Mouse (Mus musculus) heart, embryonic 11.5 days (tissue): Measurements from ENCODE around the gene Zfp772. TPM values are rescaled to one million over a fixed set of nuclear protein-coding genes. Genes with fewer than 3 reads are reported as not detected.
"Not testable (repeated sequence)": the region's sequence is repeated elsewhere in the genome, so short reads cannot be mapped to it uniquely, and the experiment has no call there.

ENCODE experiments used
- ATAC-seq: fragments of 200-750 bp; cut with Nextera tagmentation; replicated peaks from 2 replicates; pipeline ENCODE4 v1.8.0; 2017; ENCODE audit warnings: moderate library complexity; ENCODE audit not compliant: insufficient number of reproducible peaks, low FRiP score, low TSS enrichment
- H3K27ac ChIP-seq: fragments of 300-500 bp; sonication (generic); 2 replicates; pipeline ENCODE4 v1.5.1; 2014; ENCODE audit warnings: mild to moderate bottlenecking, low read depth, low read length
- H3K27me3 ChIP-seq: fragments of 300-500 bp; sonication (generic); 2 replicates; pipeline ENCODE4 v1.6.1; 2014; ENCODE audit warnings: mild to moderate bottlenecking, low read length, mixed read lengths; ENCODE audit not compliant: control insufficient read depth, insufficient read depth
- H3K36me3 ChIP-seq: fragments of 300-500 bp; sonication (generic); 2 replicates; pipeline ENCODE4 v1.6.1; 2014; ENCODE audit warnings: mild to moderate bottlenecking, low read length, moderate library complexity, mixed read lengths; ENCODE audit not compliant: control insufficient read depth, insufficient read depth
- H3K4me1 ChIP-seq: fragments of 300-500 bp; sonication (generic); 2 replicates; pipeline ENCODE4 v1.6.1; 2014; ENCODE audit warnings: low read length; ENCODE audit not compliant: control insufficient read depth, insufficient read depth
- H3K4me2 ChIP-seq: fragments of 300-500 bp; sonication (generic); 2 replicates; pipeline ENCODE4 v1.6.1; 2014; ENCODE audit warnings: mild to moderate bottlenecking, moderate library complexity
- H3K4me3 ChIP-seq: fragments of 300-500 bp; sonication (generic); 2 replicates; pipeline ENCODE4 v1.5.1; 2014; ENCODE audit warnings: low read depth, low read length
- H3K9ac ChIP-seq: fragments of 300-500 bp; sonication (generic); 2 replicates; pipeline ENCODE4 v1.6.1; 2014; ENCODE audit warnings: mild to moderate bottlenecking, low read depth, low read length, moderate library complexity
- H3K9me3 ChIP-seq: fragments of 300-500 bp; sonication (generic); replicated peaks from 2 replicates; pipeline ENCODE4 v1.6.1; 2016; ENCODE audit warnings: low read length; ENCODE audit not compliant: control insufficient read depth
- whole genome bisulfite sequencing: fragments of 180-500 bp; shearing (Covaris S2); extraction: QIAGEN DNeasy Blood & Tissue Kit; methylation state at CpG from one replicate; pipeline ENCODE4 v1.1.7; 2014; ENCODE audit not compliant: insufficient replicate concordance; 5-methylcytosine and 5-hydroxymethylcytosine counted together
- polyA plus RNA-seq: library from polyadenylated mRNA; unstranded; fragments of >200 nt; fragmentation: Nextera tagmentation; extraction: Ambion mirVana; gene quantifications from 2 replicates; pipeline ENCODE4 v1.2.1, GENCODE M21; 2014

The Zfp772 gene
- polyA plus RNA-seq: 4.6 TPM in 2 replicates

- peak within 1 kb of the TSS; percentile 45 for H3K4me3 ChIP-seq
- H3K27me3 ChIP-seq, ATAC-seq, H3K9me3 ChIP-seq, H3K27ac ChIP-seq, H3K4me1 ChIP-seq, H3K36me3 ChIP-seq: not testable (repeated sequence)
- H3K4me2 ChIP-seq: peak within 1 kb of the TSS; percentile 67
- H3K9ac ChIP-seq: peak within 1 kb of the TSS; percentile 58
- WGBS: 4% methylated on average over 23 of the region's 24 CpGs
Measured at GRCm38 (mm10) chr7:7209313-7210151, at the start of gene Zfp772. TSS of gene Zfp772 (minus strand) at chr7:7209998.

DNA sequence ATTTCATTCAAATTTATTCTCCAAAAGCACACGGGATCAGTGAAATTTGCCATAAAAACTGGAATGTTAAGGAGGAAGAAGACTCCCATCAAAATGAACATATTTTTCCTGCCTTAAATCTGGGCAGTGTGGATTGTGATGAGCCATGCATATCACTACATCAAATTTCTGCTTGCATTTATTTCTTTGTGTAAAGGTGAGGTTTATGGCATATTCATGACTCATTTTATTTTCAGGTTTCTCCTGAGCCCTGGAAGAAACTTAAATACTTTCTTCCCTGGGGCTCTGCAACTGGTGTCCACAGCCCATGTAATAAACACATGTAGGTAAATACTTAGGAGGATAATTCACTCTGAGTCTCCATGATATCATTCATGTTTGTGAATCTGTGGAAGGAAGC lies 37.4 kb upstream of the Zfp772 start, which contains the start of gene Vmn2r29:
Gene Vmn2r29 (minus strand): TSS at position 101 of the 400 bp plus-strand sequence.
- H3K9ac ChIP-seq, H3K27ac ChIP-seq, H3K4me1 ChIP-seq, H3K27me3 ChIP-seq, H3K4me2 ChIP-seq, ATAC-seq, H3K36me3 ChIP-seq, H3K4me3 ChIP-seq, H3K9me3 ChIP-seq: not testable (repeated sequence)
- no CpG with 5 or more reads among the region's 1 CpGs for WGBS

GRCm38 (mm10) chr7:7188191-7188942 lies 21.4 kb downstream of the Zfp772 start:
- H3K27ac ChIP-seq: no peak overlapping the region
- peak overlapping the region; percentile 60 for H3K4me2 ChIP-seq
- no peaks in the 10 kb centered on the region for H3K9me3 ChIP-seq
- peak overlapping the region; percentile 56 for H3K4me3 ChIP-seq
- no peaks in the 10 kb centered on the region for H3K4me1 ChIP-seq
- peak; percentile 86 for ATAC-seq
- H3K36me3 ChIP-seq: no peaks in the 10 kb centered on the region
- H3K27me3 ChIP-seq: no peaks in the 10 kb centered on the region
- 13% methylated on average over 18 of the region's 18 CpGs for WGBS
- H3K9ac ChIP-seq: no peak overlapping the region

DNA sequence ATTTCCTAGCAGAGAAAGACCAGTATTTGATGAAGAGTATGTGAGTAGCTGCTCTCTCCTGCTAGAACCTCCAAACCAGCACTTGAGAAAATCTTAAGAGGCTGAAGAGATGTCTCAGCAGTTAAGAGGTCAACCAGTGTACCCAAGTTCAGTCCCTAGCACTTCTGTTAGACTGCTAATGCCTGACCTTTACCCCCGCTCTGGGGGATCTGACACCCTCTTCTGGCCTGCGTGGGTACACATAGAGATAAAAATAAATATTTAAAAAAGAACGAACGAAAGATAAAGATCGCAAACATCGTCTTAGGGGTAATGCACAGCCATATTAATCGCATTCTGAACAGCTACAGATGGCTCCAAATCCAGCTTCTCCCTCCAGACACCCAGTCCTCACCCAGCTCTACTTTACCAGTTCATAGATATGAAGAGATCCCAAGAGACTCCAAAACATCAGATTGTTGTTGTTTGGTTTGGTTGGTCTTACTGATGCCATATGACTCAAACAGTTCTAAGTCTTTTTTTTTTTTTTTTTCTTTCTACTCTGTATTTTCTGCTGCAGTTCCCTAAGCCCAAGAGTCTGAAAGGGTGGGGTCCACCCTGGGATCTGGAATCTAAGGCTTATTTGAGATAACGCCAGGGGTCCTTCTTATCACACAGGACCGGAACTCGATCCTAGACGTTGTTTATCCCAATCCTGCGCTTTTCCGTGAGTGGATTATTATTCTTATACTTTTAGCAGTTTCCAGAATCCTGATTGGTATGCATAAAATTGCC lies 22.2 kb downstream of the Zfp772 start:
- Histone ChIP-seq H3K4me3 (peak overlapping the region; percentile 56), H3K27ac (no peak overlapping the region), H3K36me3 (no peaks in the 10 kb centered on the region), H3K9ac (no peak overlapping the region), H3K4me1 (no peaks in the 10 kb centered on the region), H3K9me3 (no peaks in the 10 kb centered on the region), H3K4me2 (peak overlapping the region; percentile 60), H3K27me3 (no peaks in the 10 kb centered on the region)
- 32% methylated on average over 13 of the region's 13 CpGs for WGBS
- ATAC-seq: no peak

GRCm38 (mm10) chr7:7185897-7186296 lies 23.9 kb downstream of the Zfp772 start:
- no peak overlapping the region for H3K4me3 ChIP-seq
- no peak overlapping the region for H3K9ac ChIP-seq
- H3K4me2 ChIP-seq: no peak overlapping the region
- ATAC-seq: no peak
- H3K9me3 ChIP-seq: no peaks in the 10 kb centered on the region
- no peaks in the 10 kb centered on the region for H3K4me1 ChIP-seq
- no peak overlapping the region for H3K27ac ChIP-seq
- 83% methylated on average over 1 of the region's 1 CpGs for WGBS
- peaks cover 13% of the 10 kb centered on the region for H3K36me3 ChIP-seq
- no peaks in the 10 kb centered on the region for H3K27me3 ChIP-seq

- Histone ChIP-seq H3K4me3 (peak within 1 kb of the TSS; percentile 73), H3K27ac (no peak within 1 kb of the TSS), H3K27me3 (no peaks in the 10 kb centered on the region), H3K36me3 (peaks cover 5% of the 10 kb centered on the region; the same call in 1 of the 2 replicates), H3K4me1 (no peaks in the 10 kb centered on the region), H3K9ac (peak within 1 kb of the TSS; percentile 78), H3K9me3 (no peaks in the 10 kb centered on the region), H3K4me2 (peak within 1 kb of the TSS; percentile 75)
- ATAC-seq: peak; percentile 91
- WGBS: 2% methylated on average over 26 of the region's 26 CpGs
Measured at GRCm38 (mm10) chr7:7171227-7172147, 38.3 kb downstream of the Zfp772 start, which contains the start of gene Zfp418. TSS of gene Zfp418 (plus strand) at chr7:7171330.
